Mouse (Mus musculus) inflammation-experienced regulatory T-cells, adult 6 months (primary cell): ENCODE data around the gene Hexa. TPM values are rescaled to one million over a fixed set of nuclear protein-coding genes. Genes with fewer than 3 reads are reported as not detected.

Source experiments
- ATAC-seq: one replicate; pipeline ENCODE4 v1.8.0; 2017
- polyA plus RNA-seq, 3 experiments: library from polyadenylated mRNA; unstranded; fragments of 100-300 nt; shearing (Covaris generic); gene quantifications; one replicate each; pipeline ENCODE4 v1.2.1; 2017

Gene Hexa
- 10 to 100 TPM; 15.6 to 38.7 (median 37.6) TPM for polyA plus RNA-seq

GRCm38 (mm10) chr9:59539441-59540137 lies at the start of gene Hexa, which contains the start of gene Tmem202:
TSS of gene Hexa (plus strand) at chr9:59539540.
TSS of gene Tmem202 (minus strand) at chr9:59539847.
- peak; percentile 81 for ATAC-seq

- no peak for ATAC-seq
These were observed 31.2 kb upstream of the Hexa start for GRCm38 (mm10) chr9:59508146-59508545.

- no peak for ATAC-seq
These were observed 27.0 kb upstream of the Hexa start for GRCm38 (mm10) chr9:59512381-59512780.

- ATAC-seq = no peak
These were observed 24.3 kb upstream of the Hexa start for GRCm38 (mm10) chr9:59515069-59515468.

GRCm38 (mm10) chr9:59517127-59517526 lies 22.2 kb upstream of the Hexa start:
- no peak for ATAC-seq

GRCm38 (mm10) chr9:59518976-59519375 lies 20.4 kb upstream of the Hexa start:
- no peak for ATAC-seq

GRCm38 (mm10) chr9:59519396-59519795 lies 19.9 kb upstream of the Hexa start:
- ATAC-seq = no peak

GRCm38 (mm10) chr9:59522906-59523305 lies 16.4 kb upstream of the Hexa start:
- ATAC-seq = no peak

- no peak for ATAC-seq
These were observed 12.6 kb upstream of the Hexa start for GRCm38 (mm10) chr9:59526727-59527126.

GRCm38 (mm10) chr9:59527580-59527979 lies 11.8 kb upstream of the Hexa start:
- ATAC-seq = no peak

GRCm38 (mm10) chr9:59528274-59528673 lies 11.1 kb upstream of the Hexa start:
- no peak for ATAC-seq

- no peak for ATAC-seq
These were observed 7.7 kb upstream of the Hexa start for GRCm38 (mm10) chr9:59531645-59532044.

GRCm38 (mm10) chr9:59533422-59533821 lies 5.9 kb upstream of the Hexa start:
- no peak for ATAC-seq

GRCm38 (mm10) chr9:59533889-59534288 lies 5.5 kb upstream of the Hexa start:
- ATAC-seq = no peak

GRCm38 (mm10) chr9:59537651-59538050 lies 1.7 kb upstream of the Hexa start:
- no peak for ATAC-seq

GRCm38 (mm10) chr9:59541617-59542016 lies 2.3 kb downstream of the Hexa start:
- no peak for ATAC-seq

GRCm38 (mm10) chr9:59542766-59543324 lies 3.5 kb downstream of the Hexa start:
- ATAC-seq = no peak

GRCm38 (mm10) chr9:59544739-59545138 lies 5.4 kb downstream of the Hexa start:
- no peak for ATAC-seq

- ATAC-seq = no peak
These were observed 8.5 kb downstream of the Hexa start for GRCm38 (mm10) chr9:59547869-59548268.

- no peak for ATAC-seq
These were observed 9.7 kb downstream of the Hexa start for GRCm38 (mm10) chr9:59548961-59549487.

- no peak for ATAC-seq
These were observed 10.7 kb downstream of the Hexa start for GRCm38 (mm10) chr9:59550077-59550476.

GRCm38 (mm10) chr9:59551017-59551416 lies 11.7 kb downstream of the Hexa start:
- ATAC-seq = no peak

GRCm38 (mm10) chr9:59551620-59552031 lies 12.3 kb downstream of the Hexa start:
- no peak for ATAC-seq

- ATAC-seq = no peak
These were observed 13.3 kb downstream of the Hexa start for GRCm38 (mm10) chr9:59552610-59553009.
